Comparison of ENCODE assay signal across 8 mouse cellular contexts in genomic region chrX:106485101-106485651, GRCm38 (mm10). TPM values are rescaled to one million over a fixed set of nuclear protein-coding genes. Genes with fewer than 3 reads are reported as not detected.
A peak's percentile ranks its signal among the peaks of the same experiment; 100 is the strongest.
DNase-seq lines count a peak whose midpoint lies in the region; ATAC-seq lines count a peak whose summit lies in the region.

Fndc3c1 (minus strand) TSS chrX:106485401.

- no peak within 1 kb of the TSS for H3K27ac ChIP-seq in midbrain, embryonic 16.5 days (ENCODE audit: low read length)

- WGBS in midbrain, embryonic 16.5 days: 22% methylated on average over 14 of the region's 39 CpGs

- peak within 1 kb of the TSS; percentile 69 for H3K4me2 ChIP-seq in midbrain, embryonic 16.5 days (ENCODE audit: low read length)

- H3K4me1 ChIP-seq in midbrain, embryonic 16.5 days (ENCODE audit: control insufficient read depth, insufficient read depth, low read length): peaks cover 4% of the 10 kb centered on the region

- H3K9me3 ChIP-seq in midbrain, embryonic 16.5 days (replicated peaks; ENCODE audit: control insufficient read depth, low read length, poor library complexity, severe bottlenecking): no peaks in the 10 kb centered on the region

- DNase-seq in adrenal gland, postnatal 10 days: peak; percentile 7
- no peak for DNase-seq in adrenal gland, adult 18-20 months (ENCODE audit: low spot score in 2 of 2)
- DNase-seq in R1 (ENCODE audit: low read depth, low spot score): peak; percentile 52
- DNase-seq in kidney, postnatal 25 days: peak; percentile 2 to 36
- DNase-seq in urinary bladder, postnatal 4 days (ENCODE audit: low spot score in 2 of 2): no peak
- DNase-seq in spleen, postnatal 14 days (ENCODE audit: low spot score in 2 of 2): no peak

- H3K4me3 ChIP-seq in midbrain, embryonic 16.5 days (ENCODE audit: low read depth, low read length): peak within 1 kb of the TSS; percentile 41

- ATAC-seq in granulocyte monocyte progenitor cell, adult 5-6 weeks (replicated peaks; ENCODE audit: poor library complexity, severe bottlenecking): peak; percentile 52
- peak; percentile 85 for ATAC-seq in midbrain, embryonic 16.5 days

- H3K27me3 ChIP-seq in midbrain, embryonic 16.5 days (ENCODE audit: control insufficient read depth, insufficient read depth, low read depth, low read length): peaks cover 5% of the 10 kb centered on the region; the same call in 1 of the 2 replicates

- no peaks in the 10 kb centered on the region for H3K36me3 ChIP-seq in midbrain, embryonic 16.5 days (ENCODE audit: control insufficient read depth, insufficient read depth, low read length)

- peak within 1 kb of the TSS; percentile 10; the same call in 1 of the 2 replicates for H3K9ac ChIP-seq in midbrain, embryonic 16.5 days (ENCODE audit: low read depth, low read length)

RNA-seq across cellular contexts. Expression of gene Fndc3c1, which starts in this region (rescaled TPM):
- 1 to 10 TPM in 1 of 2 experiments, under 1 TPM in 1; 0.90 to 7.3 TPM for total RNA-seq in adrenal gland, postnatal 10 days (2021)
- total RNA-seq in adrenal gland, adult 18-20 months (2021): under 1 TPM in 1 of 2 experiments, not detected in 1; 0.33 TPM
- not detected in 2 replicates for total RNA-seq in granulocyte monocyte progenitor cell, adult 5-6 weeks (2014; fragmentation: Nextera tagmentation)
- total RNA-seq in granulocyte monocyte progenitor cell, adult 5-6 weeks (2017): not detected in 2 replicates
- 0.11 and 0.34 TPM in 2 replicates for polyA plus RNA-seq in midbrain, embryonic 16.5 days (2015; fragmentation: Nextera tagmentation; extraction: Ambion mirVana)

Comparison
In these comparisons a context has a peak if more than half of its experiments do, and no peak if none do; other contexts are left out.
1. DNase-seq: peak in adrenal gland, postnatal 10 days (single experiment), R1 (single experiment) and kidney, postnatal 25 days (2 of 2); none in adrenal gland, adult 18-20 months (0 of 2), urinary bladder, postnatal 4 days (0 of 2) and spleen, postnatal 14 days (0 of 2).
2. Peak in ATAC-seq in granulocyte monocyte progenitor cell, adult 5-6 weeks; RNA of the gene not detected or under 1 TPM.
3. Peak in ATAC-seq, H3K4me3 ChIP-seq, H3K9ac ChIP-seq and H3K4me2 ChIP-seq in midbrain, embryonic 16.5 days; RNA of the gene not detected or under 1 TPM.